Mouse (Mus musculus): ENCODE results near the gene Stk36.
A peak's percentile ranks its signal among the peaks of the same experiment; 100 is the strongest.

Stk36 gene

GRCm38 (mm10) chr1:74601267-74601962 lies at the start of gene Stk36, which contains the start of gene Rnf25:
TSS of gene Stk36 (plus strand) at chr1:74601445.
TSS of gene Rnf25 (minus strand) at chr1:74601397.
- peak; percentile 75 to 90 for DNase-seq (ENCODE audit: low spot score in 2 of 2)

- no peak for DNase-seq (ENCODE audit: low spot score in 2 of 2)
Observed at GRCm38 (mm10) chr1:74559061-74559460, 42.2 kb upstream of the Stk36 start.

- DNase-seq (ENCODE audit: low spot score in 2 of 2): no peak
Observed at GRCm38 (mm10) chr1:74565834-74566233, 35.4 kb upstream of the Stk36 start.

GRCm38 (mm10) chr1:74569739-74570719 lies 31.2 kb upstream of the Stk36 start:
- DNase-seq (ENCODE audit: low spot score in 2 of 2): no peak

GRCm38 (mm10) chr1:74582621-74583020 lies 18.6 kb upstream of the Stk36 start:
- no peak for DNase-seq (ENCODE audit: low spot score in 2 of 2)

GRCm38 (mm10) chr1:74584616-74585398 lies 16.4 kb upstream of the Stk36 start:
- DNase-seq (ENCODE audit: low spot score in 2 of 2): no peak

- DNase-seq (ENCODE audit: low spot score in 2 of 2): peak; percentile 83 to 87
Observed at GRCm38 (mm10) chr1:74587233-74587772, 13.9 kb upstream of the Stk36 start.

- peak; percentile 98 for DNase-seq (ENCODE audit: low spot score in 2 of 2)
Observed at GRCm38 (mm10) chr1:74587773-74588445, 13.3 kb upstream of the Stk36 start, which contains the start of the genes Zfp142 and Bcs1l. TSS of gene Zfp142 (minus strand) at chr1:74588246. TSS of gene Bcs1l (plus strand) at chr1:74588289.

GRCm38 (mm10) chr1:74594434-74594833 lies 6.8 kb upstream of the Stk36 start:
- no peak for DNase-seq (ENCODE audit: low spot score in 2 of 2)

GRCm38 (mm10) chr1:74600501-74601266 lies 561 bp upstream of the Stk36 start:
- no peak for DNase-seq (ENCODE audit: low spot score in 2 of 2)

- DNase-seq (ENCODE audit: low spot score in 2 of 2): no peak
Observed at GRCm38 (mm10) chr1:74624183-74624582, 22.9 kb downstream of the Stk36 start.

GRCm38 (mm10) chr1:74626076-74626475 lies 24.8 kb downstream of the Stk36 start:
- no peak for DNase-seq (ENCODE audit: low spot score in 2 of 2)

- DNase-seq (ENCODE audit: low spot score in 2 of 2): no peak
Observed at GRCm38 (mm10) chr1:74628001-74628400, 26.8 kb downstream of the Stk36 start.

GRCm38 (mm10) chr1:74632734-74633133 lies 31.5 kb downstream of the Stk36 start:
- DNase-seq (ENCODE audit: low spot score in 2 of 2): no peak

- no peak for DNase-seq (ENCODE audit: low spot score in 2 of 2)
Observed at GRCm38 (mm10) chr1:74643524-74643923, 42.3 kb downstream of the Stk36 start.

- no peak for DNase-seq (ENCODE audit: low spot score in 2 of 2)
Observed at GRCm38 (mm10) chr1:74643926-74644325, 42.7 kb downstream of the Stk36 start.

- peak; percentile 90 to 91 for DNase-seq (ENCODE audit: low spot score in 2 of 2)
Observed at GRCm38 (mm10) chr1:74661448-74662195, 60.4 kb downstream of the Stk36 start, which contains the start of gene Ttll4. TSS of gene Ttll4 (plus strand) at chr1:74661745.

- DNase-seq (ENCODE audit: low spot score in 2 of 2): no peak
Observed at GRCm38 (mm10) chr1:74662253-74662865, 61.1 kb downstream of the Stk36 start.

- DNase-seq (ENCODE audit: low spot score in 2 of 2): no peak
Observed at GRCm38 (mm10) chr1:74665153-74665552, 63.9 kb downstream of the Stk36 start.

Data from right cerebral cortex, postnatal 36 days (tissue).